Mouse (Mus musculus): ENCODE results near the gene Nras. TPM values are rescaled to one million over a fixed set of nuclear protein-coding genes. Genes with fewer than 3 reads are reported as not detected.

The Nras gene
- polyA plus RNA-seq, 1 experiment from 2014 or later = 90.5 TPM

DNA sequence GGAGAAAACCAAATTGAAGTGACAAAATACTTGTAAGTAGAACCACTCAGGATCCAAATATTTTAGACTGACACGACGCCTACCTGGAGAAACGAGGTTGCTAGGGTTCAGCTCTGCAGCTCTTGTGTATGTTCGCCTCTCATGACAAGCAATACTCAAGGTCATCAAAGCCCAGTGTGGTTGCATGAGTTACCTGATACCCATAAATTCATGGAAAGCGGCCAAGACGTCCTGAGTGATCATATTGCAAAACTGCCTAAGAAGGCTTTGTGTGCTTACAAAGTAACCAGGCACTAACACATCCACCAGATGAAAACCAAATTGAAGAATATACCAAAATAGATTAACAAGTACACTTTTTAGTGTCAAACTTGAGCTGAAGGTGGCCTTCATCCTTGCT is 10.9 kb downstream of the Nras start:
- Histone ChIP-seq H3K9ac (no peak overlapping the region), H3K4me3 (no peak overlapping the region), H3K4me1 (no peaks in the 10 kb centered on the region), H3K27ac (no peak overlapping the region), H3K9me3 (no peaks in the 10 kb centered on the region), H3K36me3 (peaks cover 50% of the 10 kb centered on the region), H3K27me3 (no peaks in the 10 kb centered on the region), H3K4me2 (replicated peaks) (no peak overlapping the region)
- no peak for ATAC-seq (ENCODE audit: low FRiP score, low read depth)
- WGBS = 79% methylated on average over 6 of the region's 6 CpGs

DNA sequence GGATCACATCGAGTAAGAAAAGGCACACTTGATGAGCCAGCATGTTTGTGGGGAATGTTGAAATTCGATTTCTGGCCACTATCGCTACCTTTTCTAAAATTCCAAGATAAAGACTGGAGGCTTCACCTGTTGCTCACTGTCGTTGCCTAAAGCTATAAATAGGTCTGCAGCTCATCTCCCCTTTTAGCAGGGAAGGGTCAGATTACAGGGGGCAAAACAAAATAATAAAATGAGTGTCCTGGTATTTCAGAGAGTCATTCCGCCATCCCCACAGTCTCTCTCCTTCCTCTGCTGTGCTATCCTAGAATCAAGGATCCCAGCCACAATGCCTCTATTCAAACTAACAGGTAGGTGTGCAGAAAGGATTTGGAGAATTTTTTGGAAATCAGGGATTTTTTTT is 15.7 kb downstream of the Nras start, which contains the start of gene Ampd1:
Ampd1 (plus strand) TSS at position 244 of the 400 bp plus-strand sequence.
- Histone ChIP-seq H3K9me3 (no peaks in the 10 kb centered on the region), H3K27me3 (no peaks in the 10 kb centered on the region), H3K4me1 (no peaks in the 10 kb centered on the region), H3K4me3 (no peak within 1 kb of the TSS), H3K36me3 (peaks cover 7% of the 10 kb centered on the region), H3K4me2 (replicated peaks) (no peak within 1 kb of the TSS), H3K27ac (no peak within 1 kb of the TSS), H3K9ac (no peak within 1 kb of the TSS)
- WGBS = 61% methylated on average over 5 of the region's 5 CpGs
- no peak for ATAC-seq (ENCODE audit: low FRiP score, low read depth)

GRCm38 (mm10) chr3:103075871-103076270 is 17.8 kb downstream of the Nras start:
- H3K4me1 ChIP-seq = no peaks in the 10 kb centered on the region
- ATAC-seq (ENCODE audit: low FRiP score, low read depth) = no peak
- no peaks in the 10 kb centered on the region for H3K36me3 ChIP-seq
- H3K4me3 ChIP-seq = no peak overlapping the region
- H3K9me3 ChIP-seq = no peaks in the 10 kb centered on the region
- H3K9ac ChIP-seq = no peak overlapping the region
- no peak overlapping the region for H3K27ac ChIP-seq
- no peak overlapping the region for H3K4me2 ChIP-seq (replicated peaks)
- H3K27me3 ChIP-seq = no peaks in the 10 kb centered on the region
- WGBS = 83% methylated on average over 9 of the region's 9 CpGs

- Histone ChIP-seq H3K4me1 (no peaks in the 10 kb centered on the region), H3K9me3 (no peaks in the 10 kb centered on the region)
- WGBS = 88% methylated on average over 9 of the region's 9 CpGs
These were observed 18.4 kb downstream of the Nras start for GRCm38 (mm10) chr3:103076476-103076875.

DNA sequence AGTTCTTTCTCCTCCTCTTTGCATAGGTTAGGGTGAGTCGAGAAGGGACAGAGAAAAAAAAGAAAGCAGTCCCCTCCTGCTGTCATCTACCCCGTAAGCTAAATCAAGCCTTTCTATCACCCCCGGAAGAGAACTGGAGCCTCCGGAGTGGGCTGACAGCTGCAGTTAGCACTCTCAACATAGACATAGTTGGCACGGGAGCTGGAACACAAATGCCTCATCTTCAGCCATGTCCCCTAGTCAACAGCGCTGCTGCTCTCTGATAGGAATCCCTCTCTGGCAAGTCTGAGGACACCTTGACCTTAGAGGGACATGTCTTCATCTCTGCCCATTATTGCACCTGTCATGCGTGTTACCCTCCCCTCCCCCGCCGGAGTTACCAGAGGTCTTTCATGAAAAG is 21.2 kb downstream of the Nras start:
- no peaks in the 10 kb centered on the region for H3K36me3 ChIP-seq
- WGBS = 84% methylated on average over 9 of the region's 9 CpGs

More at GRCm38 (mm10) chr3:103076476-103076875, 18.4 kb downstream of the Nras start:
- no peak for ATAC-seq (ENCODE audit: low FRiP score, low read depth)
- H3K9ac ChIP-seq = no peak overlapping the region
- H3K36me3 ChIP-seq = no peaks in the 10 kb centered on the region
- no peak overlapping the region for H3K27ac ChIP-seq
- H3K4me3 ChIP-seq = no peak overlapping the region
- H3K27me3 ChIP-seq = no peaks in the 10 kb centered on the region
- H3K4me2 ChIP-seq (replicated peaks) = no peak overlapping the region

DNA sequence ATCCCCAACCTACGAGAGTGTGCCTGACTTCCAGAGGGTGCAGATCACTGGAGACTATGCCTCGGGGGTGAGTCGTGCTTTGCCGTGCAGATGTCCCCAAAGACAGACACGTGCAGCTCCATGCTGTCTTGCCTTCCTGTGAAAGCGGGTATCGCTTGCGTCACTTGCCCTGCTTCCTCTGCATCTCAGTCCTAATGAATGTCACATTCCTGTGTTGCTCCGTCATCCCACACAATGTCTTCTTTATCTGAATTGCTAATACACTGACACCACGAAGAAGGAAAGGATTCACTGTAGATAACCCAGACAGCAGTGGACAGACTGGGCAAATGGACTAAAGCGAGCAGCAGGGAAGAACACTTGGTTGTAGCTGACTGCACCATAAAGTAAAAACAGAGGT is 23.0 kb downstream of the Nras start:
- H3K9ac ChIP-seq = no peak overlapping the region
- no peaks in the 10 kb centered on the region for H3K4me1 ChIP-seq
- H3K27me3 ChIP-seq = no peaks in the 10 kb centered on the region
- no peaks in the 10 kb centered on the region for H3K36me3 ChIP-seq
- H3K27ac ChIP-seq = no peak overlapping the region
- 75% methylated on average over 11 of the region's 11 CpGs for WGBS
- ATAC-seq (ENCODE audit: low FRiP score, low read depth) = no peak
- no peak overlapping the region for H3K4me3 ChIP-seq
- H3K9me3 ChIP-seq = no peaks in the 10 kb centered on the region
- no peak overlapping the region for H3K4me2 ChIP-seq (replicated peaks)

More for the DNA sequence above, 21.2 kb downstream of the Nras start:
- no peak overlapping the region for H3K4me2 ChIP-seq (replicated peaks)
- H3K27me3 ChIP-seq = no peaks in the 10 kb centered on the region
- no peak overlapping the region for H3K4me3 ChIP-seq
- no peak for ATAC-seq (ENCODE audit: low FRiP score, low read depth)
- no peak overlapping the region for H3K27ac ChIP-seq
- H3K9ac ChIP-seq = no peak overlapping the region
- no peaks in the 10 kb centered on the region for H3K4me1 ChIP-seq
- H3K9me3 ChIP-seq = no peaks in the 10 kb centered on the region

- Histone ChIP-seq H3K27me3 (no peaks in the 10 kb centered on the region), H3K4me3 (no peak overlapping the region), H3K36me3 (no peaks in the 10 kb centered on the region), H3K27ac (no peak overlapping the region), H3K4me2 (replicated peaks) (no peak overlapping the region), H3K4me1 (no peaks in the 10 kb centered on the region), H3K9me3 (no peaks in the 10 kb centered on the region), H3K9ac (no peak overlapping the region)
- 84% methylated on average over 17 of the region's 17 CpGs for WGBS
- no peak for ATAC-seq (ENCODE audit: low FRiP score, low read depth)
These were observed 23.9 kb downstream of the Nras start for GRCm38 (mm10) chr3:103081861-103082453.

GRCm38 (mm10) chr3:103082761-103083160 is 24.7 kb downstream of the Nras start:
- WGBS = 88% methylated on average over 5 of the region's 5 CpGs
- no peaks in the 10 kb centered on the region for H3K36me3 ChIP-seq

GRCm38 (mm10) chr3:103085986-103086385 is 27.9 kb downstream of the Nras start:
- H3K27ac ChIP-seq = no peak overlapping the region
- WGBS = 78% methylated on average over 3 of the region's 3 CpGs
- no peak overlapping the region for H3K4me2 ChIP-seq (replicated peaks)
- no peaks in the 10 kb centered on the region for H3K36me3 ChIP-seq
- no peaks in the 10 kb centered on the region for H3K4me1 ChIP-seq
- no peak for ATAC-seq (ENCODE audit: low FRiP score, low read depth)
- H3K27me3 ChIP-seq = no peaks in the 10 kb centered on the region
- no peaks in the 10 kb centered on the region for H3K9me3 ChIP-seq
- no peak overlapping the region for H3K9ac ChIP-seq
- no peak overlapping the region for H3K4me3 ChIP-seq

More at GRCm38 (mm10) chr3:103082761-103083160, 24.7 kb downstream of the Nras start:
- Histone ChIP-seq H3K27ac (no peak overlapping the region), H3K9me3 (no peaks in the 10 kb centered on the region), H3K4me2 (replicated peaks) (no peak overlapping the region), H3K9ac (no peak overlapping the region), H3K4me3 (no peak overlapping the region), H3K27me3 (no peaks in the 10 kb centered on the region), H3K4me1 (no peaks in the 10 kb centered on the region)
- no peak for ATAC-seq (ENCODE audit: low FRiP score, low read depth)

- H3K4me3 ChIP-seq = no peak overlapping the region
- no peak for ATAC-seq (ENCODE audit: low FRiP score, low read depth)
- WGBS = 94% methylated on average over 2 of the region's 2 CpGs
These were observed 33.7 kb downstream of the Nras start for GRCm38 (mm10) chr3:103091753-103092152.

GRCm38 (mm10) chr3:103098662-103099061 is 40.6 kb downstream of the Nras start:
- Histone ChIP-seq H3K27me3 (no peaks in the 10 kb centered on the region), H3K4me3 (no peak overlapping the region), H3K4me2 (replicated peaks) (no peak overlapping the region), H3K36me3 (no peaks in the 10 kb centered on the region), H3K9ac (no peak overlapping the region), H3K27ac (no peak overlapping the region), H3K9me3 (no peaks in the 10 kb centered on the region), H3K4me1 (0 out of 2 replicates have a peak, but pooled peaks cover 12% of the 10 kb centered on the region)
- WGBS = 80% methylated on average over 23 of the region's 23 CpGs
- no peak for ATAC-seq (ENCODE audit: low FRiP score, low read depth)

More at GRCm38 (mm10) chr3:103091753-103092152, 33.7 kb downstream of the Nras start:
- Histone ChIP-seq H3K9me3 (no peaks in the 10 kb centered on the region), H3K9ac (no peak overlapping the region), H3K36me3 (no peaks in the 10 kb centered on the region), H3K27me3 (no peaks in the 10 kb centered on the region), H3K4me2 (replicated peaks) (no peak overlapping the region), H3K4me1 (no peaks in the 10 kb centered on the region), H3K27ac (no peak overlapping the region)

- Histone ChIP-seq H3K27me3 (no peaks in the 10 kb centered on the region), H3K27ac (no peak overlapping the region), H3K36me3 (no peaks in the 10 kb centered on the region), H3K4me3 (no peak overlapping the region), H3K9me3 (no peaks in the 10 kb centered on the region), H3K4me1 (0 out of 2 replicates have a peak, but pooled peaks cover 13% of the 10 kb centered on the region), H3K4me2 (replicated peaks) (no peak overlapping the region), H3K9ac (no peak overlapping the region)
- no peak for ATAC-seq (ENCODE audit: low FRiP score, low read depth)
- 87% methylated on average over 6 of the region's 6 CpGs for WGBS
These were observed 41.6 kb downstream of the Nras start for GRCm38 (mm10) chr3:103099667-103100066.

DNA sequence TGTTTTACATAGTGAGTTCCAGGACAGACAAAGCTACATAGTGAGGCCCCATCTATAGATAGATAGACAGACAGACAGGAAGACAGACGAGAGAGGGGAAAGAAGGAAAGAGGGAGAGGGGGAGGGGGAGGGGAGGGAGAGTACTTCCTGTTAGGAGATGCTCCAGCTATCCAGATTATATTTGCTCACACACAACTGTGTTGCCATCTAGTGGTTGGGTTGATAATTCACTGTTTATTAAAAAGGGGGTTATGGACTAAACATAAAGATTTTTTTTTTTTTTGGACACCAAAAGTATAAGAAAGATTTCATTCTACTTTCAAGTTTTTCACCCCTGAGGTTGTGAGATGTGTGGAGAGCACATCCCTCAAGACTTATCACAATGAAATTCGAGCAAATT is 42.6 kb downstream of the Nras start:
- ATAC-seq (ENCODE audit: low FRiP score, low read depth) = no peak
- 52% methylated on average over 2 of the region's 2 CpGs for WGBS

More for the DNA sequence above, 42.6 kb downstream of the Nras start:
- Histone ChIP-seq H3K4me2 (replicated peaks) (no peak overlapping the region), H3K9me3 (no peaks in the 10 kb centered on the region), H3K4me1 (0 out of 2 replicates have a peak, but pooled peaks cover 13% of the 10 kb centered on the region), H3K4me3 (no peak overlapping the region), H3K36me3 (no peaks in the 10 kb centered on the region), H3K27ac (no peak overlapping the region), H3K9ac (no peak overlapping the region), H3K27me3 (no peaks in the 10 kb centered on the region)
